Mouse (Mus musculus): ENCODE measurements around the gene Anks4b.

GRCm38 (mm10) chr7:120203789-120204188 lies 30.1 kb downstream of the Anks4b start, which contains the start of gene Abca14:
- TF ChIP-seq EP300 (IDR thresholded peaks at IDR 0.05; ENCODE audit: low read depth) (no peak), CTCF (IDR thresholded peaks at IDR 0.05; ENCODE audit: low read depth) (peak; percentile 98)

All from liver, postnatal 0 days (tissue).